Mouse (Mus musculus): ENCODE results near the gene Ptgfrn.

DNA sequence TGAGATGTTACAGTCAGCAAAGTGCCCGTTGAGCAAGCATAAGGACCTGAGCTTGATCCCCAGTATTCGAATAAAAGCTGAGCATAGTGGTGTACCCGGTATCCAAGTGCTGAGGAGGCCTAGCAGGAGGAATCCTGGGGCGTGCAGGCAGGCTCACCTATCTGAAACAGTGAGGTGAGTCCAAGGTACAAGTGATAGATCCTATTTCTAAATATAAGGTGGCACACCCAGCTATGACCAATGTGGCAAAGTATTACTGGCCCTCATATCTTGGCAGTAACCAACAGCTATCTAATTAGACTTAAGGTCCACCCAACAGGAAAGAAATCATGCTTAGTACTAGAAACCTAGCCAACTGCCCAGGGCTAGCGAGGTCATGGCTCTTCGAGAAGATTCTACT, 87.1 kb downstream of the Ptgfrn start:
- TF ChIP-seq CTCF (conservative IDR thresholded peaks at IDR 0.05; ENCODE audit: insufficient read depth, insufficient read length, low read depth, low read length), result no peak
- TF ChIP-seq POLR2A (IDR thresholded peaks at IDR 0.05; ENCODE audit: low read depth, low read length), result no peak
